Mouse (Mus musculus): Measurements from ENCODE around the gene Ppp3r2. TPM values are rescaled to one million over a fixed set of nuclear protein-coding genes. Genes with fewer than 3 reads are reported as not detected.

Ppp3r2 gene
- not detected for total RNA-seq (2021)

- intact Hi-C loops (cut with DNase I), result no loop called here
- DNase-seq, result no peak
These were observed at the start of gene Ppp3r2 for GRCm38 (mm10) chr4:49681812-49682211. TSS of gene Ppp3r2 (minus strand) at chr4:49682024.

- DNase-seq, result no peak
- intact Hi-C loops (cut with DNase I), result no loop called here
These were observed 47.5 kb upstream of the Ppp3r2 start for GRCm38 (mm10) chr4:49729326-49729725.

DNA sequence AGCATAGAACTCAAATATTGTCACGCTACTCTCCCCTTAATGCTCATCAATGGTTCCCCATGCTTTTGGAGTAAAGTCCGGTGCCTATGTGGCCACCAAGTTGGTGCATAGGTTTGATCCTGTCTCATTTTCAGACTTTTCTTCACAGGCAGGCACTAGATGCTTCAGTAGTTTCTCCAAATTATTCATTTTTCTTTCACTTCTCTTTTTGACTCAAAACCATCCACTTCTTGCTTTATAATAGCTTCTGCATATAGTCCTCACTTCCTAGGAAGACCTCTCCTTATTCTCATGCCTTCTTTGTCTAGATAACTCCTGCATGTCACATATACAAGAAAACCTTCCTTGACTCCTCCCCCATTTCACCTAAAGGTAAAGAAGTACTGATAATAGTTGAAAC lies 42.1 kb upstream of the Ppp3r2 start:
- DNase-seq, result no peak

DNA sequence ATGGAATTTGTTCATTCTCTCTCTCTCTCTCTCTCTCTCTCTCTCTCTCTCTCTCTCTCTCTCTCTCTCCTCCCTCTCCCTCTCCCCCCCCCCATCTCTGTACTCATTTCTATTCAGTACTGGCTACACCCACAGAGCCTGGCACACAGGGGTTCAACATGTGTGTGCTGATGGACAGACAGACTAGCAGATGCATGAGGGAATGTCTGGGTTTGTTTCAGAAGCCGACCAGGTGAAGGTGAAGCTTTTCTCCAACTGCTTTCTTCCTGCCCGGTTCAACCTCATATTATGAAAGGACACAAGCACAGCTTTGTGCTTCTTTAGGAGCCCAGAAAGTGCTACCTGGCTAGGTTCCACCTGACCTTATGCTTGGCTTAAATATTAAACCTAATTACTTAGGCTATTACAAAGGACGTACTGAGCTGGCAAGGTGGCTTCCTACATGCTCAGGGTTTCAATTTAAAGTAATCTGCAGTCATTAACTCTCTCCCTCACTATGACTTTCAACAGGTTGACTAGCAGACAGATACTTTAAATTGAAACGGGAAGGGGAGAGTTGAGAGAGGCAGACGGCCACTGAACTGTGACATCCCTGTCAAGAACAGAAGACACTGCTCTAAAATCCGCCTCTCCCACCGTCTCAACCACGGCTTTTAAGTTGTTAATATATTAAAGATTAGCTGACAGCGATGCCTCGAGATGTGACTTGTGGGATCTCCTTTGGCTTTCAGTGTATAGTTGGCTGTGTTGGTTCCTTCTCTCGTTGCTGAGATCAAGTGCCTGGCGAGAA lies 9.8 kb upstream of the Ppp3r2 start:
- intact Hi-C loops (cut with DNase I), result no loop called here
- DNase-seq, result no peak

More for the DNA sequence above, 42.1 kb upstream of the Ppp3r2 start:
- intact Hi-C loops (cut with DNase I), result no loop called here

- peak; percentile 19 to 30 for DNase-seq
- intact Hi-C loops (cut with DNase I), result loop anchor here (1.0 kb wide), 1 partner anchor 270 kb away; no protein-coding TSS in a partner anchor
These were observed 6.9 kb upstream of the Ppp3r2 start for GRCm38 (mm10) chr4:49688594-49689288.

GRCm38 (mm10) chr4:49680171-49680875 lies 1.5 kb downstream of the Ppp3r2 start:
- intact Hi-C loops (cut with DNase I), result no loop called here
- DNase-seq, result no peak

GRCm38 (mm10) chr4:49676790-49677189 lies 5.0 kb downstream of the Ppp3r2 start:
- DNase-seq, result no peak
- intact Hi-C loops (cut with DNase I), result no loop called here

DNA sequence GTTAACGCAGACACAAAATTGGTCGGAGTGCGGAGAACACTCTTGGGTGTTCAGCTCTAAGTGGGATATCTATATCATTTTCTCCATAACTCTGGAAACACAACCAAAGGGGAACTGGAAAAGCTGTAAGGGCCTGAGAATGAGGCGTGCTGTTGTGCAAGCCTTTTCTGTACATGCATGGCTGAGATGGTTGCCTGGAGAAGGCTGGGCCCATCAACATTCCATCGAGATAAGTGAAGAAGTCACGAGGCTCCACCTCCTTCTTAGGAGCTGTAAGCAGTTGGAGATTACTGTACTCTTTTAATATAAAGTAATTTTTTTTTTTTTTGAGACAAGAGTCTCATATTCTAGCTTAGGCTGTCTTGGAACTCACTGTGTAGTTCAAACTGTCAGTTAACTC lies 5.8 kb downstream of the Ppp3r2 start:
- no peak for DNase-seq
- intact Hi-C loops (cut with DNase I), result no loop called here

DNA sequence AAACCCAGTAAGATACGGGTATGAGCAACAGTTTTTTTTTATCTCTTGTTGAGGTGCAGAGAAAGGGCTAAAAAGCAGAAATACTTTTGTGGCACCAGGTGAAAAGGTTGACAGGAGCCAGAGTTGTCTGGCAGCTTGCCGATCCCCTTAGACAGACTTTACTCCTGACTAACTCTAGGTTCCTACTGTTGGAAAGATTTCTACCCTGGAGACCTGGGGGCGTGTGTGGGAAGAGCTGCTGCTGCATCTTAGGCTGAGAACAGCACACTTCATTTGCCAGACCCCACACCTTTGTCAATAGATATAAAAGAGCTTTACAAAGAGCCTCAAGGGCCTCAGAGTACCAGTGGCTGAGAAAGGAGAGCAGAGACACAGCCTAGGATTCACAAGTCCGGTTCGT lies 17.0 kb downstream of the Ppp3r2 start:
- DNase-seq, result no peak
- intact Hi-C loops (cut with DNase I), result no loop called here

- no peak for DNase-seq
- intact Hi-C loops (cut with DNase I), result no loop called here
These were observed 19.6 kb downstream of the Ppp3r2 start for GRCm38 (mm10) chr4:49662231-49662630.

GRCm38 (mm10) chr4:49661664-49662063 lies 20.2 kb downstream of the Ppp3r2 start:
- DNase-seq, result no peak

GRCm38 (mm10) chr4:49659421-49659820 lies 22.4 kb downstream of the Ppp3r2 start:
- intact Hi-C loops (cut with DNase I), result no loop called here
- no peak for DNase-seq

More at GRCm38 (mm10) chr4:49661664-49662063, 20.2 kb downstream of the Ppp3r2 start:
- intact Hi-C loops (cut with DNase I), result no loop called here

DNA sequence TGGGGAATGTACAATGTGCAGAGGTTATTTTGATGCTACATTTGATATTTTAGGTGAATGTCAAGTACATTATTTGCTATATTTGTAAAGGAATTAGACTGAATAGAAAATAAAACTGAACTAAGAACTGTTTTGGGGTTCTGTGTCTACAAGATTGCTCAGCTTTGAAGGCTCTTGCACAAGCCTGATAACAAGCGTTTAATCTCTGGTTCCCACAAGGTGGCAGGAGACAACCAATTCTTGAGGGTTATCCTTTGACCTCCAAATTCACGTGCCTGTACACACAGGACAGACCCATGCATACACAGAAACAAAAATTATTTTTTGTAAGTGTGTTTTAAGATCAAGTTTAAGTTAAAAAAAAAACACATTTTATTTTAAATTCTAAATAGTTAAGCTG lies 41.9 kb downstream of the Ppp3r2 start:
- DNase-seq, result no peak
- intact Hi-C loops (cut with DNase I), result no loop called here

DNA sequence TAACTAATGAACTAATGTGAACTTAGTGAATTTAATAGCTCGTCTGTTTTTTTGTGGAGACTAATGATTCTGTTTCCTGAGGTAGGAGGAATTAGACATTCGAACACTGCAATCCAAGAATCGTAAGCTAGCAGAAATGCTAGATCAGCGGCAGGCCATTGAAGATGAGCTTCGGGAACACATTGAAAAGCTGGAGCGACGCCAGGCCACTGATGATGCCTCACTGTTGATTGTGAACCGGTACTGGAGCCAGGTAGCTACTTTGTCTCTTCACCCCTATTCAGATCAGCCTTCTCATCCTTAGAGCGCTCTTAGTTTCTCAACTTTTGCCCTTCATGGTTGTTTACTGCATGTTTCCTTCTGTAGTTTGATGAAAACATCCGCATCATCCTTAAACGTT lies 44.0 kb downstream of the Ppp3r2 start:
- intact Hi-C loops (cut with DNase I), result no loop called here
- no peak for DNase-seq

- intact Hi-C loops (cut with DNase I), result no loop called here
- no peak for DNase-seq
These were observed 49.7 kb downstream of the Ppp3r2 start for GRCm38 (mm10) chr4:49632139-49632481.

- DNase-seq, result peak; percentile 95 to 96
- intact Hi-C loops (cut with DNase I), result loop anchor here (2.0 kb wide), 1 partner anchor 111 kb away; the partner anchor contains the start of genes Mrpl50 and Zfp189
These were observed 50.3 kb downstream of the Ppp3r2 start, which contains the start of gene Rnf20 for GRCm38 (mm10) chr4:49631319-49632138. TSS of gene Rnf20 (plus strand) at chr4:49632006.

DNA sequence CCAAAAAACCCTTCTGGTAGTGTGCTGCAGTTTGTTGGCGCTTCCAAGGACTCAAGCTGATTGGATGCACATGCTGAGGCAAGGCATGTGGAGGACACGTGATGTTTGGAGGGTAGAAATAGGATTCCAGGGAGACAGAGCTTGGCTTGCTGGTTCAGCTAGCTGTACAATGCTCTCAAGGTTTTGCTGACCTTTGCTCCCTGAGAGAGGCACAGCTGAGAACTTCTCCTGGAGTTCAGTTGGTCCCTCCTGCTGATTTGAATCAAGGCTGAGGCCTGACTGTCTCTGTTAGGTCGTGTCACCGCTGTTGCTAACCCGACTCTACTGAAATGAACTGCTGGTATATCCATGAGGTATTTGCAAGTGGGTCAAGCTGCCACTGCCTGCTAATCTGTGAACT lies 52.9 kb downstream of the Ppp3r2 start:
- intact Hi-C loops (cut with DNase I), result loop anchor here (5.0 kb wide), 1 partner anchor 42 kb away; no protein-coding TSS in a partner anchor

More for the DNA sequence above, 52.9 kb downstream of the Ppp3r2 start:
- DNase-seq, result no peak

All from heart, postnatal 36 days (tissue).